Mouse (Mus musculus): Measurements from ENCODE around the gene Rnf44.
A peak's percentile ranks its signal among the peaks of the same experiment; 100 is the strongest.

Gene Rnf44

GRCm38 (mm10) chr13:54693558-54694347 lies at the start of gene Rnf44:
Gene Rnf44, minus strand, starts transcription at chr13:54693907.
- DNase-seq, result peak; percentile 99 to 100

DNA sequence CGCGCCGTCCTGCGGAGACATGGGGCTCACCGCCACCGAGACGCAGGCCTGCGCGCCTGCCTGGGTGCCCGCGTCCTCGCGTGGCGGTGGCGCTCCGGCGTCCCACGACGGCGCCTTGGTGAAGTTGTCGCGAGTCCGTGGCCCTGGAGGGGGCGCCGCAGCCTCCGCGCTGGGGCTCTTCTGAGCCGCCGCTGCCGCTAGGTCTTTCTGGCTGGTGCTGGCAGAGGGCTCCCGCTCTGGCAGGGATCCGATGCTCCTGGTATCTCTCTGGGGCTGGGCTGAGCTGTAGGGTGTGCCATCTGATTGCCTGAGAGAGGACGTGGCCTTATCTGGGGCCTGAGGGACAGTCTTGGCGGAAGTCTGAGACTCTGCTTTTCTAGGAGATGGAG lies 44.5 kb upstream of the Rnf44 start:
- DNase-seq, result peak; percentile 79 to 82

DNA sequence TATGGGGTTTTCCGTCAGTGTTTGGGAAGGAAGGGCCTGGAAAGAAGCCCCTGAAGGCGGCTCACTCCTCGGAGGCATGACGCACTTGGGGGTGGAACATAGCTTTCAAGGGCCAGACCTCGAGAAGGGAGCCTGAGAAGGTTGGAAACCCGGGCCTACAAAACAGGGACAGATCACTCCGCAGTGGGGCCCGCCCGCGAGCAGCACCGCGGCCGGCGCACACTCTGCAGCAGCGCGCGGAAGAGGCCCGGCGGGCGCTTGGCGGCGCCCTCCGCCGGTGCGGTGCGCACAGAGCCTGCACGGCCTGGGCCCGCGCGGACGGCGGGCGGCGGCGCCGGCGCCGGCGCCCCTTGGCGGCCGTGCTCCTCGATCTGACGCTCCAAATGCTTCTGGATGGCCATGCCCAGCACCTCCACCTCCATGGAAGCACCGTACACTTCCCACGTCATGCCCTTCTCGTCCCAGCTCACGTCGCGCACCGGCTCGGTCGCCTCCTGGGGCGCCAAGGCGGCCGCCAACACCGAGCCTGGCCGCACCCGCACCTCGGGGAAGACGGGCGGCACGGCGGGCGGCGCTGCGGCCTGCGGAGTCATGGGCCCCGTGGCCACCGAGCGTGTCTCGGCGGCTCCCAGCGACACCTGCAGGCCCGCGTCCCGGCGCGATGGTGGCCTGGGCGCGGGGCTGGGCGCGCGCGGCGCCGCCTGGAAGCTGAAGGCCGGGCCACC lies 43.9 kb upstream of the Rnf44 start:
- peak; percentile 50 to 58 for DNase-seq

DNA sequence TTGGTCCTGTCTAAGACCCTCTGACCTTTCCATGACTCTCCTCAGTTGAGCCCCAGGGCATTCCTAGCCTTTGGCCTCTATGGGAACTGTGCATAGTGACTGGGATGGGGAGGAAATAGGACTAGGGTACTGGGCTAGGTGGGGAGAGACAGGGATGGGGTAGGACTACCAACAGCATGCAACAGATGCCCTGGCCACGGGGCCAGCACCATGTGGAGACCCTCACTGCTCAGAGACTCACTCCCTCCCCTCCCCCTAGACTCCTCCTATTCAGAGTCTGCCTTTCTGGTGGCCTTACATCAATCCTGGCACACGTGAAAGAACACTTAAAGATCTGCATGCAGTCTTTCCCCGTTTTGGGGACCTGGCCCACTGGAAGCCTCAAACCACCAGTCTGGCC lies 43.2 kb upstream of the Rnf44 start:
- no peak for DNase-seq

DNA sequence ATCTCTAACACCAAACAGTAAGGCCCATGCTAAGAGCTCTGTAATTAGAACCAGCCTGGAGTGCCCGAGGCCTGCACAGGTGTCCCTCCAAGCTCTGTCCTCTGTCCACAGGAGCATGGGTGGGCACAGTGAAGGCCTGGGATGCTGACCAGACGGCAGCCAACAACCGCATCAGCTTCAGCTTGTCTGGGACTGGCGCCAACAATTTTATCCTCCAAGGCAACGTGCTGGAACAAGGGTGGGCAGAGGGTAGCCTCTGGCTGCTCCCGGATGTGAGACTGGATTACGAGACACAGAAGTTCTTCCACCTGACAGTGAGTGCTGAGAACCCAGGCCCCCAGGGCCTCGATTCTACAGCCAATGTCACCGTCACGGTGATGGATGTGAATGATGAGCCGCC lies 32.4 kb upstream of the Rnf44 start:
- peak; percentile 58 for DNase-seq

DNA sequence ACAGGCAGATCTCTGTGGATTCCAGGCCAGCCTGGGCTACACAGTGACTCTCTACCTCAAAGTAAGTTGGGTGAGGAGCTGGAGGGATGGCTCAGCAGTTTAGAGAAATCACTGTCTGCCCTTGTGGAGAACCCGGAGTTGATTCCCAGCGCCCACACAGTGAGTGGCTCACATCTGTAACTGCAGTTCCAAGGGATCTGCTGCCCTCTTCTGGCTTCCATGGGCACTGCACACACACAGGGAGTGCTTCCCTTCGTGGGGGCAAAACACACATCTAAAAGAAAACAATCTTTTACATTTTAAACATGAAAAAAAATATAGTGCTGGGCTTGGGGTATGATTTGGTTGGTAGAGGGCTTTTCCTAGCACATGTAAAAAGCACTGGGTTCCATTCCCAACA lies 29.4 kb upstream of the Rnf44 start:
- no peak for DNase-seq

- DNase-seq, result peak; percentile 85 to 88
Observed at GRCm38 (mm10) chr13:54716916-54717315, 23.2 kb upstream of the Rnf44 start.

DNA sequence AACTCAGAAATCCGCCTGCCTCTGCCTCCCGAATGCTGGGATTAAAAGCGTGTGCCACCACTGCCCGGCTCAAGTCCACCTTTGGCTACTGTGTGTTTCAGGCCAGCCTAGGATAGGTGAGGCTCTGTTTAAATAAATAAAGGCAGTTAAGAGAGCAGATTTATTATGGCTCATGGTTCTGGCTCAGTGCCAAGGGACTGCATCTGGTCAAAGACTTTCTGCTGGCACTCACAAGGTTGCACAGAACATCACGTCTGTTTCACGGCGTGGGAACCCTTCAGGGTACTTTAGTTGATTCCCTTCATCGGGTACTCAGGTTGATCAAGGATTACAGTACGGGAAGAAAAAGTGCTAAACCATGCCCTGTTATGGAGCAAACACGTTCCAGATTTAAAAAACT lies 21.3 kb upstream of the Rnf44 start:
- DNase-seq, result peak; percentile 66 to 68

DNA sequence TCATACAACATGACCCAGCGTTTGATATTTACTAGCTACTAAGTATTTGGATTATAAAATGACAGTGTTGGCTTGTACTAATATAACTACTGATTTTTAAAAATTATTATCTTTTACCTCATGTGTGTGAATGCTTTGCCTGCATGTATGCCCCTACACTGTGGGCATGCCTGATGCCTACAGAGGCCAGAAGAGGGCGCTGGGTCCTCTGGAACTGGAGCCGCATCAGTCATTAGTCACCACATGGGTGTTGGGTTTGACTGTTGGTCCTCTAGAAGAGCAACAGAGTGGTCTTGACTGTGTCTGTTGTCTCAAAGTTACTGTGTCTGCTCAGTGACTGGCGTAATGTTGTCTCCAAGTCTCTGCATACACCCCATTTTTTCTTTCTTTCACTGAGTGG lies 20.7 kb upstream of the Rnf44 start:
- peak; percentile 51 to 60 for DNase-seq

DNA sequence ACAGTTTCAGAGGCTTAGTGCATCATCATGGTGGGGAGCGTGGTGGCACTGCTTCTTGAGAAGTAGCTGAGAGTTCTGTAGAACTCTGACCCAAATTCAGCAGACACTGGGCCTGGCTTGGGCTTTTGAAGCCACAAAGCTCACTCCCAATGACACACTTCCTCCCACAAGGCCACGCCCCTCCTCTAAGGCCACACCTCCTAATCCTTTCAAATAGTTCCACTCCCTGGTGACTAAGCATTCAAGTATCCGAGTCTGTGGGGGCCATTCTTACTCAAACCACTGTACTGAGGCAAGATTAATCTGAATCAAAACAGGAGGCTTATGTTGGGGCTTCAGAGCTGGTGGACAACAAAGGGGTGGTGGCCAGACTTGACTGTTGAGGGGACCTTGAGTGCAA lies 17.2 kb upstream of the Rnf44 start:
- no peak for DNase-seq

DNA sequence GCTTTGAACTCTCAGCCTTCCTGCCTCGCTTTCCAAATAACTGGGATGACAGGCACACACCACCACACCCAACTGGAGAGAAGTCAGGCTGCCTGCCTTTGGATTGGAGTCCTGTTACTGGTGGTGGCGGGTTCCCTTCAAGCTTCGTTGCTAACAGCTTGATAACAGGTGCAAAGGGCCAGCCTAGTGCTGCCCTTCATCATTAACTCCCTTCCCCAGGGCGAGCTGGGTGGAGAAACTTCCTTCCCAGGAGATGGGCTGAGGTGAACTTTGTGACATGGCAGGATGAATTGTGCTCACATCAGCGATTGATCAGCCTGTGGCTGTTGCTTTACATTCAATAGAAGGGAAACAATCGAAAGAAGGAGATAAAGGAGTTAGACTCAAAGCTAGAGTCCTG lies 11.2 kb upstream of the Rnf44 start:
- no peak for DNase-seq

- no peak for DNase-seq
Observed at GRCm38 (mm10) chr13:54702507-54702906, 8.8 kb upstream of the Rnf44 start.

GRCm38 (mm10) chr13:54701243-54701642 lies 7.5 kb upstream of the Rnf44 start, which contains the start of gene Cdhr2:
Gene Cdhr2, plus strand, starts transcription at chr13:54701461.
- DNase-seq, result no peak

GRCm38 (mm10) chr13:54695479-54696230 lies 1.9 kb upstream of the Rnf44 start:
- DNase-seq, result no peak

DNA sequence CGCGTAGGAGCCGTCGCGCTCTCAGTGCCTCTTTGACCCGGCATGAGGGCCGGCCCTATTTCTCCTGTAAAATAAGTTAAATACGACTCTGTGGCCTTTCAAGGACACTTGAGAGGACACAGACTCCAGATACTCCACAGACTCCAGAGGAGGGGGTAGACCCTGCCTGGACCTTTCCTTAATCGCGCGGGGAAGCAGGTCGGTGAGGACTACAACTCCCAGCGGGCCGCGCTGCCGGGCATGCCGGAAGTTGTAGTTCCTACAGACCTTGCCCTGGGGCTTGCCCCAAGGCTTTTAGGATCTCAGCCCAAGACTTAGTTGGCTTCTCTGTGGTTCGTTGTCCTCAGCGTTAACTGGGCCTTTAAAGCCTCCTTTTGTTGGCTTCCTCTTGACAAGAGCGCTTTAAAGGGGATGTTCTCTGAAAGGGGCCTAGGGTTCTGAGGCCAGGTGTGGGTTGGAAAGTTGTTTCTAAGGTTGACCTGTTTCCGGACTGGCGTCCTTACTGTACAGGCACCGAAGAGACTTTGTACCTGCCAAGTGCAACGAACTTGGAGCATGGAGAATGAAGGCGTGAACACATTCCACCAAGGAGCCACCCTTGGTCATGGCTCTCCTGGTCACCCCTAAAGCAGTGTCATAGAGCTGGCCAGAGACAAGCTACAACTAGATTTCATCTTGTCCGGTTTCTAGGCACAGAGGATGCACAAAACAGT lies 797 bp upstream of the Rnf44 start:
- peak in 1 of 2 experiments; percentile 93 for DNase-seq

- no peak for DNase-seq
Observed at GRCm38 (mm10) chr13:54692711-54693557, 773 bp downstream of the Rnf44 start.

GRCm38 (mm10) chr13:54691737-54692136 lies 2.0 kb downstream of the Rnf44 start:
- DNase-seq, result no peak

- DNase-seq, result no peak
Observed at GRCm38 (mm10) chr13:54690151-54690740, 3.5 kb downstream of the Rnf44 start.

GRCm38 (mm10) chr13:54687575-54688424 lies 5.9 kb downstream of the Rnf44 start:
- peak; percentile 99 for DNase-seq

GRCm38 (mm10) chr13:54687096-54687495 lies 6.6 kb downstream of the Rnf44 start:
- peak; percentile 84 to 87 for DNase-seq
